Mouse (Mus musculus): ENCODE measurements around the gene Chd2.

DNA sequence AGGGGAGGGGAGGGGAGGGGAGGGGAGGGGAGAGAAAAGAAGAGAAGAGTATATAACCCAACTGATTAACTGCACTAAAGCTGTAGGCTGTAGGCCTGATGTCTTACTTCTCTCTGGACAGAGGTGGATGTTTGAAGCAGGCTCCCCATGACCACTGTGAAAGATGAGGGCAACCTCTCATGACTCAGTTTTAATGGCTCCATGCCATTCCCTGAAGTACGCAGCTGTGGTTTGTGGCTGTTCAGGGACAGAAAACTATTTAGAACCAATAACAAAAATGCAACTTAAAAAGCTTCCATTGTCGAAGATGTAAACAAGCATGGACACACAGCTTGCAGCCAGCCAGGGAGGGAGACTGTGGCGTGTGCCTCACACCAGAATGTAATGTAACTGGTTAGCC, 115.4 kb downstream of the Chd2 start:
- no peak for TF ChIP-seq POLR2A (IDR thresholded peaks at IDR 0.05; ENCODE audit: low read depth, low read length)
- no peak for TF ChIP-seq CTCF (IDR thresholded peaks at IDR 0.05; ENCODE audit: extremely low read depth, insufficient read depth, insufficient read length, insufficient replicate concordance)
